In the genomic region with DNA sequence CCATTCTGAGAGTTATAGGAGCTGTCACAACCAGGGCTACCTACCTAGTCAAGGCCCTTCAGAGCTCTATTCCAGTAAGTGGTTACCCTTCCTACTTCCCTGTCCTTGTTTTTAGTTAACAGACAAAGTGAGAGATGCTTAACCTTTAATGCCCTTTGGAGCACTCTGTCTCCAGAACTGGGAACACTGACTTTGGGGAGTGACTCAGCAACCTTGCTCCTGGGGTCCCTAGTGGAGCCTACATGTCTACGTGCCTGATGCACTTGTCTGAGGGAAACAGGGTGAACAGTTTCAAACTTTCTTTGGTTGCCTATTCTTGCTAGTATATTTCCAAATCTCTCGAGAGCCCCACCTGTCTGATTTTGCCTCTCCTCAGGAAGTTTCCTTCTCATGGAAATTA, we compare ENCODE assay signal across 1 mouse cellular context.
TF ChIP-seq lines count a peak whose summit lies in the region.

No protein-coding gene starts in this region.

TF ChIP-seq in ES-E14, 5 proteins besides CTCF, POLR2A, EP300 and RAD21 (continued from another document):
- TF ChIP-seq ZC3H11A (IDR thresholded peaks at IDR 0.05; ENCODE audit: borderline replicate concordance, low read depth, low read length) (no peak), MAFK (IDR thresholded peaks at IDR 0.05; ENCODE audit: insufficient read depth, low read depth, low read length) (peak; percentile 36; the same call in 1 of the 2 replicates)
